Mouse (Mus musculus): ENCODE measurements at regions not wholly inside any gene's neighbourhood (a gene's known extent, or its start where the extent isn't known, plus 50 kb on each side); places are given as distances from the start of the nearest gene placed in this dataset.

- Histone ChIP-seq H3K36me3 (ENCODE audit: control insufficient read depth, insufficient read depth) (no peaks in the 10 kb centered on the region), H3K9me3 (replicated peaks; ENCODE audit: control insufficient read depth, low read length) (no peaks in the 10 kb centered on the region), H3K27ac (ENCODE audit: low read length) (no peak overlapping the region), H3K27me3 (ENCODE audit: control insufficient read depth, insufficient read depth, low read length) (no peaks in the 10 kb centered on the region), H3K4me2 (ENCODE audit: low read depth, low read length) (no peak overlapping the region), H3K9ac (ENCODE audit: low read length) (no peak overlapping the region), H3K4me3 (ENCODE audit: low read length) (no peak overlapping the region), H3K4me1 (ENCODE audit: control insufficient read depth, insufficient read depth, low read length) (peaks cover 4% of the 10 kb centered on the region)
- no peak for ATAC-seq (replicated peaks; ENCODE audit: extremely low read depth, insufficient read depth, low FRiP score)
- 75% methylated on average over 2 of the region's 2 CpGs for WGBS
These were observed 80.8 kb upstream of the Trib2 start for GRCm38 (mm10) chr12:15897539-15897938.

GRCm38 (mm10) chr12:15896511-15896910, 79.8 kb upstream of the Trib2 start:
- no peak overlapping the region for H3K4me3 ChIP-seq (ENCODE audit: low read length)
- 64% methylated on average over 3 of the region's 3 CpGs for WGBS

GRCm38 (mm10) chr12:15895215-15895614, 78.5 kb upstream of the Trib2 start:
- peaks cover 4% of the 10 kb centered on the region for H3K4me1 ChIP-seq (ENCODE audit: control insufficient read depth, insufficient read depth, low read length)
- no peak overlapping the region for H3K4me3 ChIP-seq (ENCODE audit: low read length)
- H3K9me3 ChIP-seq (replicated peaks; ENCODE audit: control insufficient read depth, low read length) = no peaks in the 10 kb centered on the region
- H3K27ac ChIP-seq (ENCODE audit: low read length) = no peak overlapping the region
- 41% methylated on average over 2 of the region's 2 CpGs for WGBS
- H3K36me3 ChIP-seq (ENCODE audit: control insufficient read depth, insufficient read depth) = no peaks in the 10 kb centered on the region
- no peak for ATAC-seq (replicated peaks; ENCODE audit: extremely low read depth, insufficient read depth, low FRiP score)
- H3K9ac ChIP-seq (ENCODE audit: low read length) = no peak overlapping the region
- H3K4me2 ChIP-seq (ENCODE audit: low read depth, low read length) = no peak overlapping the region
- H3K27me3 ChIP-seq (ENCODE audit: control insufficient read depth, insufficient read depth, low read length) = no peaks in the 10 kb centered on the region

More at GRCm38 (mm10) chr12:15896511-15896910, 79.8 kb upstream of the Trib2 start:
- Histone ChIP-seq H3K9ac (ENCODE audit: low read length) (no peak overlapping the region), H3K4me2 (ENCODE audit: low read depth, low read length) (no peak overlapping the region), H3K27ac (ENCODE audit: low read length) (no peak overlapping the region), H3K9me3 (replicated peaks; ENCODE audit: control insufficient read depth, low read length) (no peaks in the 10 kb centered on the region), H3K27me3 (ENCODE audit: control insufficient read depth, insufficient read depth, low read length) (no peaks in the 10 kb centered on the region), H3K4me1 (ENCODE audit: control insufficient read depth, insufficient read depth, low read length) (peaks cover 4% of the 10 kb centered on the region), H3K36me3 (ENCODE audit: control insufficient read depth, insufficient read depth) (no peaks in the 10 kb centered on the region)
- no peak for ATAC-seq (replicated peaks; ENCODE audit: extremely low read depth, insufficient read depth, low FRiP score)

- Histone ChIP-seq H3K9me3 (replicated peaks; ENCODE audit: control insufficient read depth, low read length) (no peaks in the 10 kb centered on the region), H3K27ac (ENCODE audit: low read length) (no peak overlapping the region), H3K27me3 (ENCODE audit: control insufficient read depth, insufficient read depth, low read length) (no peaks in the 10 kb centered on the region), H3K4me1 (ENCODE audit: control insufficient read depth, insufficient read depth, low read length) (peaks cover 4% of the 10 kb centered on the region), H3K4me2 (ENCODE audit: low read depth, low read length) (no peak overlapping the region), H3K36me3 (ENCODE audit: control insufficient read depth, insufficient read depth) (no peaks in the 10 kb centered on the region), H3K4me3 (ENCODE audit: low read length) (no peak overlapping the region), H3K9ac (ENCODE audit: low read length) (no peak overlapping the region)
- ATAC-seq (replicated peaks; ENCODE audit: extremely low read depth, insufficient read depth, low FRiP score) = no peak
- 60% methylated on average over 1 of the region's 1 CpGs for WGBS
These were observed 73.9 kb upstream of the Trib2 start for GRCm38 (mm10) chr12:15890591-15890990.

- Histone ChIP-seq H3K4me2 (ENCODE audit: low read depth, low read length) (no peak overlapping the region), H3K9me3 (replicated peaks; ENCODE audit: control insufficient read depth, low read length) (no peaks in the 10 kb centered on the region), H3K9ac (ENCODE audit: low read length) (no peak overlapping the region), H3K27ac (ENCODE audit: low read length) (no peak overlapping the region), H3K27me3 (ENCODE audit: control insufficient read depth, insufficient read depth, low read length) (no peaks in the 10 kb centered on the region), H3K4me3 (ENCODE audit: low read length) (no peak overlapping the region), H3K36me3 (ENCODE audit: control insufficient read depth, insufficient read depth) (no peaks in the 10 kb centered on the region), H3K4me1 (ENCODE audit: control insufficient read depth, insufficient read depth, low read length) (0 out of 2 replicates have a peak, but pooled peaks cover 3% of the 10 kb centered on the region)
- 54% methylated on average over 7 of the region's 7 CpGs for WGBS
- ATAC-seq (replicated peaks; ENCODE audit: extremely low read depth, insufficient read depth, low FRiP score) = no peak; the same call in 1 of the 2 replicates
These were observed 63.2 kb upstream of the Trib2 start for GRCm38 (mm10) chr12:15879907-15880430.
